27 mouse cellular contexts compared by ENCODE assay signal in the genomic region with DNA sequence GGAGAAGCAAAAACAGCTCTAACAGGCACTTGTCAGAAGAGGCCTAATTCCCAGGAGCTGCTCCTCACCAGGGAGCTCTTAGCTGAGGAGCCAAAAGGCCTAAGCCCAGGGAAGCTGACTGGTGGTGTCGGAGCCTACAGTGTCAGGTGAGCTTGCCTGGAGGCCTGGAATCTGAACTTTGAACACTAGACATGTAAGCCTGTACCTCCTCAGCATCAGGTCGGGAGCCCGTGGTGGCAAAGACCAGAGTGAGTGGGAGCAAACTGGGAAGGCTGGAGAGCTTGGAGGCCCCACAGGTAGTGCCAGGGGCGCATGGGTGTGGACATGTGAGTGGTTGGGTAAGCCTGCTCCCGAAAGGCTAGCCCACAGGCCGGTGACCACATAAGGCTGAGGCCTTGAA. TPM values are rescaled to one million over a fixed set of nuclear protein-coding genes. Genes with fewer than 3 reads are reported as not detected.
DNase-seq lines count a peak whose midpoint lies in the region; ATAC-seq and TF ChIP-seq lines count a peak whose summit lies in the region.
"Had no signal": no experiment of that assay in that cellular context is flagged by ENCODE, and none has a peak within 500 bp of the region (broad histone marks: within the 10 kb centered on the region; RNA-seq: fewer than 3 reads in every experiment).

No protein-coding gene starts in this region.

- H3K36me3 ChIP-seq in kidney, postnatal 0 days (ENCODE audit: insufficient read depth, low read length): no peaks in the 10 kb centered on the region
- H3K36me3 ChIP-seq in lung, postnatal 0 days (ENCODE audit: insufficient read depth, low read length): 0 out of 2 replicates have a peak, but pooled peaks cover 4% of the 10 kb centered on the region
- H3K36me3 ChIP-seq: forebrain, embryonic 12.5 days; liver, embryonic 15.5 days; lung, embryonic 15.5 days had no signal

- 80% methylated on average over 6 of the region's 6 CpGs for WGBS in kidney, postnatal 0 days
- 74% methylated on average over 6 of the region's 6 CpGs for WGBS in lung, postnatal 0 days
- 97% methylated on average over 6 of the region's 6 CpGs for WGBS in olfactory bulb, adult 2 months

- H3K4me1 ChIP-seq in kidney, postnatal 0 days (replicated peaks; ENCODE audit: insufficient read depth, low read length): no peaks in the 10 kb centered on the region
- H3K4me1 ChIP-seq in lung, postnatal 0 days (ENCODE audit: insufficient read depth, low read depth, low read length): no peaks in the 10 kb centered on the region
- H3K4me1 ChIP-seq in olfactory bulb, adult 2 months (ENCODE audit: control insufficient read depth, insufficient read depth, low read length): no peaks in the 10 kb centered on the region
- H3K4me1 ChIP-seq: liver, embryonic 15.5 days; lung, embryonic 15.5 days; neural tube, embryonic 15.5 days had no signal

- H3K27ac ChIP-seq in kidney, postnatal 0 days: no peak overlapping the region
- 0 out of 2 replicates have a peak overlapping the region, but pooled peaks have one; percentile 21 for H3K27ac ChIP-seq in lung, postnatal 0 days (ENCODE audit: low read length)
- no peak overlapping the region for H3K27ac ChIP-seq in olfactory bulb, adult 2 months (ENCODE audit: insufficient read depth, low read depth, low read length)
- H3K27ac ChIP-seq: forebrain, embryonic 12.5 days; liver, embryonic 15.5 days; lung, embryonic 15.5 days; midbrain, embryonic 15.5 days; neural tube, embryonic 15.5 days had no signal

- no peak for TF ChIP-seq CTCF in kidney, postnatal 0 days (IDR thresholded peaks at IDR 0.05; ENCODE audit: low read depth)
- TF ChIP-seq CTCF in lung, postnatal 0 days (IDR thresholded peaks at IDR 0.05): no peak
- TF ChIP-seq CTCF in olfactory bulb, adult 2 months (IDR thresholded peaks at IDR 0.05; ENCODE audit: insufficient read depth, low read depth, low read length): peak; percentile 14; the same call in 1 of the 2 replicates

- 0 out of 2 replicates have a peak, but pooled peaks have one; percentile 52 for ATAC-seq in kidney, postnatal 0 days (replicated peaks; ENCODE audit: low FRiP score, low read depth)
- no peak for ATAC-seq in lung, postnatal 0 days
- ATAC-seq: activated CD4-positive, CD25-positive, alpha-beta regulatory T cell, adult 4 months; hindbrain, embryonic 16.5 days; midbrain, embryonic 15.5 days had no signal

- H3K27me3 ChIP-seq in kidney, postnatal 0 days (ENCODE audit: insufficient read depth, low read length): no peaks in the 10 kb centered on the region
- H3K27me3 ChIP-seq in lung, postnatal 0 days (replicated peaks; ENCODE audit: insufficient read depth, low read length): no peaks in the 10 kb centered on the region
- H3K27me3 ChIP-seq: CH12.LX; liver, embryonic 15.5 days; lung, embryonic 15.5 days; midbrain, embryonic 15.5 days; neural tube, embryonic 15.5 days had no signal

- no peak overlapping the region for H3K9ac ChIP-seq in kidney, postnatal 0 days (ENCODE audit: low read depth, low read length)
- no peak overlapping the region for H3K9ac ChIP-seq in lung, postnatal 0 days (replicated peaks; ENCODE audit: low read depth)
- H3K9ac ChIP-seq: forebrain, embryonic 12.5 days; liver, embryonic 15.5 days; lung, embryonic 15.5 days; midbrain, embryonic 15.5 days; neural tube, embryonic 15.5 days had no signal

- no peak overlapping the region for H3K4me2 ChIP-seq in kidney, postnatal 0 days (ENCODE audit: low read length)
- H3K4me2 ChIP-seq in lung, postnatal 0 days (replicated peaks; ENCODE audit: low read depth, low read length): no peak overlapping the region
- H3K4me2 ChIP-seq: forebrain, embryonic 12.5 days; liver, embryonic 15.5 days; lung, embryonic 15.5 days; midbrain, embryonic 15.5 days; neural tube, embryonic 15.5 days had no signal

- no peak for TF ChIP-seq EP300 in lung, postnatal 0 days (IDR thresholded peaks at IDR 0.05)

- no peak overlapping the region for H3K4me3 ChIP-seq in kidney, postnatal 0 days (replicated peaks; ENCODE audit: low read depth, low read length)
- H3K4me3 ChIP-seq in lung, postnatal 0 days (ENCODE audit: low read depth, low read length): no peak overlapping the region
- H3K4me3 ChIP-seq in olfactory bulb, adult 2 months (ENCODE audit: insufficient read depth, low read depth, low read length): no peak overlapping the region
- H3K4me3 ChIP-seq: erythroblast, embryonic 14.5 days; forebrain, embryonic 12.5 days; liver, embryonic 15.5 days; lung, embryonic 15.5 days; midbrain, embryonic 15.5 days; neural tube, embryonic 15.5 days had no signal

- H3K9me3 ChIP-seq in kidney, postnatal 0 days (replicated peaks; ENCODE audit: low read length): no peaks in the 10 kb centered on the region
- no peaks in the 10 kb centered on the region for H3K9me3 ChIP-seq in lung, postnatal 0 days (ENCODE audit: low read length)
- H3K9me3 ChIP-seq: forebrain, embryonic 12.5 days; liver, embryonic 15.5 days; lung, embryonic 15.5 days; midbrain, embryonic 15.5 days; neural tube, embryonic 15.5 days had no signal

- no peak for TF ChIP-seq POLR2A in olfactory bulb, adult 2 months (IDR thresholded peaks at IDR 0.05; ENCODE audit: insufficient read depth, low read depth, low read length)

- DNase-seq in kidney, postnatal 0 days (ENCODE audit: low spot score): no peak
- no peak for DNase-seq in kidney, adult 18-20 months
- DNase-seq in lung, postnatal 0 days (ENCODE audit: low spot score): no peak
- DNase-seq in lung, postnatal 10 days: no peak
- DNase-seq in B cell, adult 2 months: no peak
- DNase-seq: adrenal gland, adult 2 months; adrenal gland, postnatal 36 days; cerebellum, adult 18-20 months; cerebellum, postnatal 14 days; gastrocnemius, postnatal 10 days; heart, postnatal 14 days; layer of hippocampus, postnatal 36 days; left cerebral cortex, postnatal 4 days; lung, postnatal 4 days; spleen, adult 18-20 months; thymus, adult 2 months; thymus, postnatal 36 days had no signal

RNA-seq across cellular contexts. Expression of a gene that starts 37.6 kb away (rescaled TPM):
- 10.1 and 11.5 TPM in 2 replicates for polyA plus RNA-seq in kidney, postnatal 0 days (2015; fragmentation: Nextera tagmentation; extraction: Ambion mirVana)
- 18.5 and 19.4 TPM in 2 replicates for polyA plus RNA-seq in lung, postnatal 0 days (2015; fragmentation: Nextera tagmentation; extraction: Ambion mirVana)
- polyA plus RNA-seq in olfactory bulb, adult 2 months (2012; ENCODE audit: insufficient read depth, insufficient read length, low replicate concordance, missing spikeins): 45.5 TPM in 1 of 2 replicates, not detected in the other
